Mouse (Mus musculus): ENCODE data around the gene Fxr2.

- TF ChIP-seq POLR2A (IDR thresholded peaks at IDR 0.05; ENCODE audit: extremely low read depth, insufficient read depth, low read length) (no peak), CTCF (IDR thresholded peaks at IDR 0.05; ENCODE audit: extremely low read depth, insufficient read depth, low read length) (no peak)
These were observed 31.0 kb downstream of the Fxr2 start for GRCm38 (mm10) chr11:69663795-69664194.

All from cortical plate, adult 2 months (tissue).